Mouse (Mus musculus) kidney, adult 2 months (tissue): ENCODE data around the gene Gfod1. TPM values are rescaled to one million over a fixed set of nuclear protein-coding genes. Genes with fewer than 3 reads are reported as not detected.

ENCODE experiments used
- DNase-seq: peaks from one replicate; pipeline ENCODE4 v3.0.0; 2021
- H3K27ac ChIP-seq: fragments of 200-500 bp; 2 replicates; pipeline ENCODE4 v1.5.1; 2012; ENCODE audit warnings: low read depth, low read length, control low read depth, inconsistent platforms; ENCODE audit not compliant: insufficient read depth
- H3K27me3 ChIP-seq: fragments of 200-500 bp; replicated peaks from 2 replicates; pipeline ENCODE4 v1.6.1; 2012; ENCODE audit warnings: mild to moderate bottlenecking, moderate library complexity, low read length, inconsistent platforms; ENCODE audit not compliant: control insufficient read depth, insufficient read depth
- H3K36me3 ChIP-seq: fragments of 200-500 bp; 2 replicates; pipeline ENCODE4 v1.6.1; 2012; ENCODE audit warnings: mild to moderate bottlenecking, moderate library complexity, low read length, inconsistent platforms; ENCODE audit not compliant: control insufficient read depth, insufficient read depth
- H3K4me1 ChIP-seq: fragments of 200-500 bp; 2 replicates; pipeline ENCODE4 v1.6.1; 2011; ENCODE audit warnings: low read length; ENCODE audit not compliant: control insufficient read depth, insufficient read depth
- H3K4me3 ChIP-seq: fragments of 200-500 bp; 2 replicates; pipeline ENCODE4 v1.5.1; 2011; ENCODE audit warnings: mild to moderate bottlenecking, low read depth, low read length, control low read depth; ENCODE audit not compliant: insufficient read depth
- CTCF ChIP-seq: fragments of 200-500 bp; conservative IDR thresholded peaks from 2 replicates; pipeline ENCODE4 v1.5.1; 2011; ENCODE audit warnings: low read depth, mild to moderate bottlenecking, control low read depth, low read length, moderate library complexity, mixed read lengths; ENCODE audit not compliant: insufficient read depth, insufficient read length
- POLR2A ChIP-seq: fragments of 200-500 bp; IDR thresholded peaks from one replicate; pipeline ENCODE4 v1.6.1; 2011; ENCODE audit warnings: low read depth, low read length, control low read depth
- WGBS: fragments of 180-500 bp; shearing (Covaris S2); methylation state at CpG from one replicate; pipeline ENCODE4 v1.1.7; 2018; 5-methylcytosine and 5-hydroxymethylcytosine counted together
- polyA plus RNA-seq: library from polyadenylated mRNA; depleted of rRNA; stranded (reverse); fragments of >200 nt; gene quantifications from 2 replicates; pipeline ENCODE4 v1.2.3, GENCODE M21; 2012

The Gfod1 gene
- polyA plus RNA-seq, 1 experiment: 2.0 TPM

DNA sequence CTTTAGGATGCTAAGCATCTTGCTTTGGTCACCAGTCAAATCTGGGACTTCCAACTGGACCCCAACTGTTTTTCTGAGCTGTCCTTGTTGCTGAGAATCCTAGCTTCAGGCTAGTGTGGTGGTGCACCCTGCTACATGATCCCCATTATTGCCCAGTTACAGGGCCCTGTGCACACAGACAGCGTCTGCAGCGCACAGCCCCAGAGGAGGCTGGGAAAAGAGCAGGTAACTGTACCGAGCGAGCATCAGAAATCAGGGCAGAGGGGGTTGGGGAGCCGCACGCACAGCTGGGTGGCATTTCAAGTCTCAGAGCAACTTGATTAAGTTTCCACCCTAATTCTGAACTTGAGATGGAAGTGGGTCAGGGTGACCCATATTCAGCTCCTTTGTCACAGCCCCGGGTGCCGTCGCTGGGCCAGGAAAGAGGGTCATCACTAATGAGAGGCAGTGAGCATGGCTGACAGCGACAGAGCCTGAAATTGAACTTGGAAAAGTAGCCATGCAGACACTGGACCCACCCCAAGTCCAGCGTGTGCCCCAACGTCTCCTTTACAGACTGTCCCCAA, 97.8 kb downstream of the Gfod1 start:
- Histone ChIP-seq H3K4me3 (no peak overlapping the region), H3K36me3 (no peaks in the 10 kb centered on the region), H3K27ac (no peak overlapping the region), H3K4me1 (no peaks in the 10 kb centered on the region), H3K27me3 (no peaks in the 10 kb centered on the region)
- DNase-seq: no peak
- TF ChIP-seq POLR2A: no peak
- no peak for TF ChIP-seq CTCF
- 84% methylated on average over 12 of the region's 12 CpGs for WGBS

DNA sequence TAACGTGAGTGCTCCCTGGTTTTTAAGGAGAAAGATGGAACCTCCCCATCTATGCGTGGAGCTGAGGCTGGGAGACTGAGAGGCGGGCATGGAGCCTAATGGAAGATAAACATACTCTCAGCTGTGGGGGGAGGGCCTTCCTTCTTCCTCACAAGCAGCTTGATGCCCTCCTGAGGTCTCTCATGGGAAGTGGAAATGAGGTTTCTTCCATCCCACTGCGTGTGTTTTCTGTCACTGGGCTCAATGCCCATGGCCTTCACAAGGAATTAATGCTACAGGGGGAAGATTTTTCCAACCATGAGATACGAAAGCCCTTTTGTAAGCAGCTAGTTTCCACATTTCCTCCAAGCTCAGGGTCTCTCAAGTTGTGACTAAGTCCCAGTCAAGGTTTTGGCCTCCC, 100.3 kb downstream of the Gfod1 start:
- TF ChIP-seq CTCF (no peak), POLR2A (no peak)
- Histone ChIP-seq H3K4me3 (no peak overlapping the region), H3K36me3 (no peaks in the 10 kb centered on the region), H3K27ac (no peak overlapping the region), H3K4me1 (no peaks in the 10 kb centered on the region), H3K27me3 (no peaks in the 10 kb centered on the region)
- DNase-seq: no peak
- 63% methylated on average over 5 of the region's 5 CpGs for WGBS

DNA sequence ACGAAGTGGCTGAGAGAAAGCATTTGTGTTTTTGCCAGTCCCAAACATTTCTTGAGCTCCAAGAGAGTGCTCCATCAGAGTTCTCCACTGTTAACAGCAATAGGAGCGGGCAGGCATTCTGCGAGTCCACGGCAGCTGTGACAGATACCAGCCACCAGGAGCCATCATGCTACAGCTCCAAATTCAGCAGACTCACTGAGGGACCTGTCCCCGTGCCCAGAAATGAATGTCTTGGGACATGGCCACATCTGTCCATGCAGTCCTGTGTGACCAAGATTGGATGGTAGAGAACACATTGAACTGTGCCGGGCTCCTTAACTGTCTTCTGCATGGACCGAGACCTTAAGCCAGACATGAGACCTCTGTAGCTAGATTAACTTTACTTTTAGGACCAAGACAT, 100.7 kb downstream of the Gfod1 start:
- H3K27me3 ChIP-seq: no peaks in the 10 kb centered on the region
- no peak overlapping the region for H3K4me3 ChIP-seq
- DNase-seq: no peak
- H3K4me1 ChIP-seq: no peaks in the 10 kb centered on the region
- TF ChIP-seq CTCF (no peak), POLR2A (no peak)
- 86% methylated on average over 7 of the region's 7 CpGs for WGBS
- no peak overlapping the region for H3K27ac ChIP-seq
- no peaks in the 10 kb centered on the region for H3K36me3 ChIP-seq

DNA sequence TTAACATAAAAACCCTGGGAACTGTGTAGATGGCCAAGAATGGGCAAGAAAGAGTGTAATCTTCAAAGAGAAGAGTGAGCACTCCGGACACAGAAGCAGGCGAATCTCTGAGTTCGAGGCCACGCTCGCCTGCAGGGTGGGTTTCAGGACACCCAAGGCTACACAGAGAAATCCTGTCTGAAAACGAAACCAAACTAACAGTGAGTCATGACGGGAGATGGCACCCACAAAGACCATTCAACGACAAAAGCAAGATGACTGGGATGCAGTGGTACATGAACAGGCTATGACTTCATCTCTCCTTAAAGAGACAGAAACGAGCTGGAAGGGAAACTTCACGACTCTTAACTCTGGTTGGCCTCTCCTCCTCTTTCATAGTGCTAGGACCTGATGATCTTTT, 101.6 kb downstream of the Gfod1 start:
- H3K4me1 ChIP-seq: no peaks in the 10 kb centered on the region
- H3K27ac ChIP-seq: no peak overlapping the region
- no peak for DNase-seq
- no peaks in the 10 kb centered on the region for H3K36me3 ChIP-seq
- WGBS: 81% methylated on average over 10 of the region's 10 CpGs
- TF ChIP-seq CTCF (no peak), POLR2A (no peak)
- no peaks in the 10 kb centered on the region for H3K27me3 ChIP-seq
- H3K4me3 ChIP-seq: no peak overlapping the region

DNA sequence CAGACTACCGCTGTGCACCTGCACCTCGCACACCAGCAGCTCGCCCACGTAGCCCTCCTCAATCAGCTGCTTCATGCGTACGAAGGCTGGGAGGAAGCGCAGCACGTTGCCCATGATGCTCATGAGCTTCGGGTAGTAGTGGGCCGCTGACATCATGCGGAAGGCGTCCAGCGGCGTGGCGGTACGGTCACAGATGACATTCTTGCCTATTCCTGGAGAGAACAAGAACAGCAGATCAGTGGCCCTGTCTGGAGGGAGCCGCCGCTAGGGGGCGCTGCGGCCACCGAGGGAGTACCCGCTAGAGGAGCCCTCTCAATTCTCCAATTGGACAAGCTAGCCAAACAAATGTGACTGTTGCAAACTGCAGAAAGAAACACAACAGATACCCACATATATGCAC, 102.9 kb downstream of the Gfod1 start:
- Histone ChIP-seq H3K36me3 (no peaks in the 10 kb centered on the region), H3K27me3 (no peaks in the 10 kb centered on the region), H3K4me1 (no peaks in the 10 kb centered on the region), H3K4me3 (no peak overlapping the region), H3K27ac (no peak overlapping the region)
- peak; percentile 39 for DNase-seq
- 47% methylated on average over 22 of the region's 22 CpGs for WGBS
- TF ChIP-seq POLR2A (no peak), CTCF (peak; percentile 68)

DNA sequence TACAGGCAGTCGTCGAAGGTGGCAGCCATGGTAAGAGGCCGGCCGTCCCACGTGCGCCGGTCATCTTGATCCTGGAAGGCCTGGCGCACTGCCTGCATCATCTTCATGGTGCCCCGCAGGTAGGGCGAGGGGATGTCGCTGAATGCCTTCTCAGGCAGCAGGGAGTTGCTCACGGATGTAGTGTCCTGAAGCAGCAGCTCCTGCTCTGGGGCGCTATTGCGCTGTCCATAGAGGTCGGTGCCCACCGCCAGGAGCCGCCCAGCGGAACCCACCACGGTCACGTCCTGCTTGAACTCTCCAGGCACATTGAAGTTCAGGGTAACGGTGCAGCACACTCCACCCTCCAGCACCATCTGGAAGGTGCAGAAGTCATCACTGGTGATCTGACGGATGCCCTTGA, 103.5 kb downstream of the Gfod1 start:
- Histone ChIP-seq H3K27me3 (no peaks in the 10 kb centered on the region), H3K36me3 (no peaks in the 10 kb centered on the region), H3K27ac (no peak overlapping the region), H3K4me3 (no peak overlapping the region), H3K4me1 (no peaks in the 10 kb centered on the region)
- no peak for DNase-seq
- TF ChIP-seq CTCF (no peak), POLR2A (no peak)
- 79% methylated on average over 22 of the region's 22 CpGs for whole genome bisulfite sequencing

DNA sequence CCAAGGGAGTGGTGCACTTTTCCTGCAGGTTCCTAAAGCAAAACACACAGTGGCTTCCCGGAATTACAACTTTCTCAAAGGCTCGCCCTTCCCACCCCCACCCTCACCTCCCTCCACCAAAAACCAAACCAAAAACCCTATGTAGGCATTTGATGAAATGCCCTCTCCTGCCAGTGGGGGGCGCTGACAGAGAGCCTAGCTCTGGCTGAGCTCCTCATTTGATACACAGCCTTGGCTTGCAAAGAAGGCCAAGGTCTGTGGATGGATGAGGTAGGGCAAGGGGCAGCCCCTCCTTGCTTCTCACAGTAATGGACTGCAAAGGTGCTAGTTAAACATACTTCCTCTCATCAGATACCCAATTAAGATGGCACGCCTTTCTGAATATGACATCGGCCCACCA, 104.2 kb downstream of the Gfod1 start:
- Histone ChIP-seq H3K36me3 (no peaks in the 10 kb centered on the region), H3K4me3 (no peak overlapping the region), H3K27ac (no peak overlapping the region), H3K4me1 (no peaks in the 10 kb centered on the region), H3K27me3 (no peaks in the 10 kb centered on the region)
- WGBS: 74% methylated on average over 5 of the region's 5 CpGs
- DNase-seq: no peak
- TF ChIP-seq CTCF (peak; percentile 64), POLR2A (no peak)

DNA sequence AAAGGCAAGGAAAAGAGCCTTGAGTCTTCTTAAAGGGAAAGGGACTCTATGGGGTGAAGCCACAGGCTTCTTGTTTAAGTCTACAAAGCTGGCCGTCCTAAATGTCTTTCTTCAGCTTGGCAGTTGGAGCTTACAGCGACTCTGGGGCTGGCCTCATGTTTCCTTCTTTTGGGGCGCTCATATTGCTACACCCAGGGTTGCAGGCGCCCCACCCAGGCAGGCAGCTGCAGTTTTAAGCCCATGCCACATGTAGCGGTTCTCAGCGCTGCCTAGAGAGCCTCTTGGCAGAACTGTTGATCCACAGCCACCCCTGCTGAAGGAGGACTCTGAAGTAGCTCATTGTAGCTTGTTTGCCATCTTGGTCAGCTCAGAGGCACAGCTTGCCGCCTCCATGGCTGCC, 104.7 kb downstream of the Gfod1 start:
- 95% methylated on average over 7 of the region's 7 CpGs for WGBS
- DNase-seq: no peak

More for the DNA sequence above, 104.7 kb downstream of the Gfod1 start:
- H3K27ac ChIP-seq: no peak overlapping the region
- TF ChIP-seq CTCF (no peak), POLR2A (no peak)
- H3K4me1 ChIP-seq: no peaks in the 10 kb centered on the region
- H3K27me3 ChIP-seq: no peaks in the 10 kb centered on the region
- H3K36me3 ChIP-seq: no peaks in the 10 kb centered on the region
- H3K4me3 ChIP-seq: no peak overlapping the region
